Mouse (Mus musculus) CH12.LX (cell line): ENCODE results near the gene Kcnk6. TPM values are rescaled to one million over a fixed set of nuclear protein-coding genes. Genes with fewer than 3 reads are reported as not detected.

Source experiments
- DNase-seq: peaks from one replicate; pipeline ENCODE4 v3.0.0-alpha.2; 2013; ENCODE audit errors: extremely low read depth
- H3K27ac ChIP-seq: 2 replicates; pipeline ENCODE4 v1.5.1; 2012; ENCODE audit warnings: low read depth, mild to moderate bottlenecking, control low read depth, moderate library complexity; ENCODE audit not compliant: insufficient read depth
- H3K27me3 ChIP-seq: replicated peaks from 2 replicates; pipeline ENCODE3; 2012; ENCODE audit warnings: inconsistent platforms
- H3K36me3 ChIP-seq, 2 experiments: replicated peaks in 1 of 2; 2 replicates each; pipeline versions ENCODE3 to v1.6.1; 2012; ENCODE audit warnings: inconsistent platforms in 1 of 2, low read length in 1 of 2, mild to moderate bottlenecking in 1 of 2, mixed read lengths in 1 of 2, moderate library complexity in 1 of 2; ENCODE audit not compliant: control insufficient read depth in 1 of 2, insufficient read depth in 1 of 2
- H3K4me1 ChIP-seq, 2 experiments: 2 replicates each; pipeline ENCODE4 v1.6.1; 2012; ENCODE audit warnings: inconsistent platforms in 1 of 2, moderate library complexity in 1 of 2; ENCODE audit not compliant: insufficient read depth in 2 of 2, control insufficient read depth in 1 of 2
- H3K4me2 ChIP-seq: 2 replicates; pipeline ENCODE4 v1.6.1; 2012; ENCODE audit warnings: low read depth, mild to moderate bottlenecking, control low read depth; ENCODE audit not compliant: poor library complexity, insufficient read depth, severe bottlenecking
- H3K4me3 ChIP-seq, 3 experiments: fragments of 150-350 bp in 1 of 3; sonication (generic) in 1 of 3; replicated peaks in 1 of 3; 2 replicates each; pipeline versions ENCODE3 to v1.5.1; 2011 to 2012; ENCODE audit warnings: low read depth in 2 of 3, low read length in 2 of 3, mild to moderate bottlenecking in 2 of 3, moderate library complexity in 2 of 3, control low read depth in 1 of 3, improper control_type of control experiment in 1 of 3, inconsistent platforms in 1 of 3, mixed read lengths in 1 of 3; ENCODE audit not compliant: poor library complexity in 1 of 3
- H3K79me2 ChIP-seq: replicated peaks from 2 replicates; pipeline ENCODE4 v1.6.1; 2012; ENCODE audit warnings: mild to moderate bottlenecking, moderate library complexity; ENCODE audit not compliant: control insufficient read depth, poor library complexity, insufficient read depth, severe bottlenecking; ENCODE audit errors: extremely low read depth
- H3K9ac ChIP-seq: 2 replicates; pipeline ENCODE4 v1.6.1; 2012; ENCODE audit warnings: low read depth, mild to moderate bottlenecking, control low read depth, moderate library complexity; ENCODE audit not compliant: insufficient read depth
- H3K9me3 ChIP-seq: replicated peaks from 2 replicates; pipeline ENCODE3; 2012; ENCODE audit warnings: low read length, inconsistent platforms, mixed read lengths
- BHLHE40 ChIP-seq: IDR thresholded peaks from 2 replicates; pipeline ENCODE4 v1.6.1; 2011; ENCODE audit warnings: mild to moderate bottlenecking, low read depth, low read length, improper control_type of control experiment
- CHD2 ChIP-seq: IDR thresholded peaks from 2 replicates; pipeline ENCODE4 v1.6.1; 2011; ENCODE audit warnings: low read length, improper control_type of control experiment
- CTCF ChIP-seq, 2 experiments: IDR thresholded peaks in 1 of 2; conservative IDR thresholded peaks in 1 of 2; 2 replicates each; pipeline ENCODE4 v1.5.1; 2011 to 2012; ENCODE audit warnings: low read depth in 2 of 2, low read length in 2 of 2, improper control_type of control experiment in 1 of 2, inconsistent platforms in 1 of 2, mild to moderate bottlenecking in 1 of 2, moderate library complexity in 1 of 2
- E2F4 ChIP-seq: IDR thresholded peaks from 2 replicates; pipeline ENCODE4 v1.6.1; 2011; ENCODE audit warnings: low read depth, low read length, improper control_type of control experiment; ENCODE audit not compliant: insufficient replicate concordance
- EP300 ChIP-seq: IDR thresholded peaks from 2 replicates; pipeline ENCODE4 v1.6.1; 2011; ENCODE audit warnings: low read length, improper control_type of control experiment
- ETS1 ChIP-seq: conservative IDR thresholded peaks from 2 replicates; pipeline ENCODE4 v1.6.1; 2012; ENCODE audit warnings: low read depth, mild to moderate bottlenecking, inconsistent platforms, low read length, improper control_type of control experiment, moderate library complexity
- GABPA ChIP-seq: IDR thresholded peaks from 2 replicates; pipeline ENCODE4 v1.6.1; 2012; ENCODE audit warnings: low read depth, low read length, improper control_type of control experiment, inconsistent platforms; ENCODE audit not compliant: insufficient replicate concordance
- HCFC1 ChIP-seq: IDR thresholded peaks from 2 replicates; pipeline ENCODE4 v1.6.1; 2012; ENCODE audit warnings: low read depth, mild to moderate bottlenecking, inconsistent platforms, low read length, improper control_type of control experiment
- IRF4 ChIP-seq: IDR thresholded peaks from 2 replicates; pipeline ENCODE4 v1.6.1; 2014; ENCODE audit warnings: low read depth, mild to moderate bottlenecking, inconsistent platforms, low read length, improper control_type of control experiment
- JUN ChIP-seq: IDR thresholded peaks from 2 replicates; pipeline ENCODE4 v1.6.1; 2011; ENCODE audit warnings: low read depth, mild to moderate bottlenecking, low read length, improper control_type of control experiment, moderate library complexity; ENCODE audit not compliant: insufficient read depth
- JUND ChIP-seq: conservative IDR thresholded peaks from 2 replicates; pipeline ENCODE4 v1.6.1; 2011; ENCODE audit warnings: low read depth, low read length, improper control_type of control experiment
- KAT2A ChIP-seq: IDR thresholded peaks from 2 replicates; pipeline ENCODE4 v1.6.1; 2012; ENCODE audit warnings: low read length, improper control_type of control experiment, inconsistent platforms; ENCODE audit not compliant: insufficient replicate concordance
- MAFK ChIP-seq: IDR thresholded peaks from 2 replicates; pipeline ENCODE4 v1.6.1; 2011; ENCODE audit warnings: low read length, improper control_type of control experiment; ENCODE audit not compliant: insufficient replicate concordance
- MAX ChIP-seq: IDR thresholded peaks from 2 replicates; pipeline ENCODE4 v1.6.1; 2011; ENCODE audit warnings: low read length, improper control_type of control experiment
- MEF2A ChIP-seq: IDR thresholded peaks from 2 replicates; pipeline ENCODE4 v1.6.1; 2014; ENCODE audit warnings: low read depth, mild to moderate bottlenecking, inconsistent platforms, low read length, improper control_type of control experiment, borderline replicate concordance
- MXI1 ChIP-seq: IDR thresholded peaks from 2 replicates; pipeline ENCODE4 v1.6.1; 2011; ENCODE audit warnings: mild to moderate bottlenecking, low read depth, low read length, improper control_type of control experiment
- MYC ChIP-seq: IDR thresholded peaks from 2 replicates; pipeline ENCODE4 v1.6.1; 2011; ENCODE audit warnings: low read depth, mild to moderate bottlenecking, improper control_type of control experiment, low read length
- NELFE ChIP-seq: IDR thresholded peaks from 2 replicates; pipeline ENCODE4 v1.6.1; 2011; ENCODE audit warnings: low read depth, low read length, improper control_type of control experiment
- NRF1 ChIP-seq: IDR thresholded peaks from 2 replicates; pipeline ENCODE4 v1.6.1; 2014; ENCODE audit warnings: low read depth, mild to moderate bottlenecking, inconsistent platforms, low read length, improper control_type of control experiment, moderate library complexity
- PAX5 ChIP-seq: IDR thresholded peaks from 2 replicates; pipeline ENCODE4 v1.6.1; 2012; ENCODE audit warnings: low read length, inconsistent platforms, mixed read lengths
- POLR2A ChIP-seq: IDR thresholded peaks from 2 replicates; pipeline ENCODE4 v1.6.1; 2011; ENCODE audit warnings: low read depth, mild to moderate bottlenecking, improper control_type of control experiment, low read length
- POLR2AphosphoS2 ChIP-seq: IDR thresholded peaks from 2 replicates; pipeline ENCODE4 v1.6.1; 2011; ENCODE audit warnings: low read depth, low read length, improper control_type of control experiment
- RAD21 ChIP-seq: IDR thresholded peaks from 2 replicates; pipeline ENCODE4 v1.6.1; 2011; ENCODE audit warnings: low read depth, mild to moderate bottlenecking, low read length, improper control_type of control experiment, moderate library complexity
- RCOR1 ChIP-seq: conservative IDR thresholded peaks from 2 replicates; pipeline ENCODE4 v1.6.1; 2012; ENCODE audit warnings: low read depth, mild to moderate bottlenecking, inconsistent platforms, low read length, improper control_type of control experiment
- SMC3 ChIP-seq: IDR thresholded peaks from 2 replicates; pipeline ENCODE4 v1.6.1; 2011; ENCODE audit warnings: low read depth, low read length, improper control_type of control experiment
- TBP ChIP-seq: conservative IDR thresholded peaks from 2 replicates; pipeline ENCODE4 v1.6.1; 2011; ENCODE audit warnings: low read depth, low read length, improper control_type of control experiment
- TCF12 ChIP-seq: IDR thresholded peaks from 2 replicates; pipeline ENCODE4 v1.6.1; 2014; ENCODE audit warnings: low read depth, mild to moderate bottlenecking, inconsistent platforms, low read length, improper control_type of control experiment
- UBTF ChIP-seq: IDR thresholded peaks from 2 replicates; pipeline ENCODE4 v1.6.1; 2012; ENCODE audit warnings: low read depth, mild to moderate bottlenecking, inconsistent platforms, low read length, improper control_type of control experiment, moderate library complexity
- USF1 ChIP-seq: IDR thresholded peaks from 2 replicates; pipeline ENCODE4 v1.6.1; 2014; ENCODE audit warnings: low read depth, mild to moderate bottlenecking, inconsistent platforms, low read length, improper control_type of control experiment
- USF2 ChIP-seq: conservative IDR thresholded peaks from 2 replicates; pipeline ENCODE4 v1.6.1; 2011; ENCODE audit warnings: low read depth, low read length, improper control_type of control experiment
- ZC3H11A ChIP-seq: IDR thresholded peaks from 2 replicates; pipeline ENCODE4 v1.6.1; 2012; ENCODE audit warnings: low read depth, mild to moderate bottlenecking, inconsistent platforms, low read length, improper control_type of control experiment
- ZKSCAN1 ChIP-seq: IDR thresholded peaks from 2 replicates; pipeline ENCODE4 v1.6.1; 2012; ENCODE audit warnings: low read depth, inconsistent platforms, low read length, improper control_type of control experiment, borderline replicate concordance
- ZMIZ1 ChIP-seq: IDR thresholded peaks from 2 replicates; pipeline ENCODE4 v1.6.1; 2012; ENCODE audit warnings: low read depth, mild to moderate bottlenecking, inconsistent platforms, low read length, improper control_type of control experiment
- ZNF384 ChIP-seq: IDR thresholded peaks from 2 replicates; pipeline ENCODE4 v1.6.1; 2012; ENCODE audit warnings: low read depth, low read length, improper control_type of control experiment, inconsistent platforms
- dilution Hi-C: fragments of 300-500 bp; cut with MboI; formaldehyde crosslinking; loops from 2 replicates; pipeline ENCODE4 v1.14.3; 2020; ENCODE audit warnings: low sequenced_read_pairs; ENCODE audit not compliant: extremely low pct_unique_long_range_greater_than_20kb, extremely low pct_ligation_motif_present
- in situ Hi-C: fragments of 300-500 bp; cut with MboI; formaldehyde crosslinking; loops from 3 replicates; pipeline ENCODE4 v1.14.3; 2019; ENCODE audit warnings: low sequenced_read_pairs, low pct_ligation_motif_present, low pct_unique_long_range_greater_than_20kb, mixed read lengths
- polyA plus RNA-seq: library from polyadenylated mRNA; unstranded; fragments of >175 nt; gene quantifications from 2 replicates; pipeline ENCODE4 v1.2.1, GENCODE M21; 2012; ENCODE audit warnings: low read depth; ENCODE audit not compliant: insufficient read length
- total RNA-seq, 2 experiments: library from RNA; depleted of rRNA; stranded (reverse); fragments of 300-350 nt in 1 of 2; fragments of >200 nt in 1 of 2; gene quantifications; 2 replicates each; pipeline ENCODE4 v1.2.3; 2012 to 2014

Kcnk6 gene
- total and polyA plus RNA-seq, 3 experiments, result 1.9 to 4.0 (median 2.2) TPM

- TF ChIP-seq CHD2 (no peak), EP300 (no peak), ZNF384 (no peak), MYC (no peak), MAX (peak; percentile 36; the same call in 1 of the 2 replicates), PAX5 (no peak), IRF4 (peak; percentile 68; the same call in 1 of the 2 replicates), NRF1 (peak; percentile 44; the same call in 1 of the 2 replicates), JUN (no peak), GABPA (no peak; the same call in 1 of the 2 replicates), ZKSCAN1 (no peak), USF1 (no peak), POLR2AphosphoS2 (peak; percentile 56; the same call in 1 of the 2 replicates), MEF2A (peak; percentile 61; the same call in 1 of the 2 replicates), MAFK (no peak), USF2 (no peak)
These were observed 52.0 kb downstream of the Kcnk6 start, which contains the start of gene Psmd8 (continued) for GRCm38 (mm10) chr7:29180077-29180853.

GRCm38 (mm10) chr7:29179323-29179722 lies 53.0 kb downstream of the Kcnk6 start:
- Histone ChIP-seq H3K36me3 (peaks cover 34 to 45% of the 10 kb centered on the region in 2 experiments), H3K27me3 (no peaks in the 10 kb centered on the region), H3K4me2 (peak overlapping the region; percentile 97), H3K27ac (peak overlapping the region; percentile 81), H3K9ac (peak overlapping the region; percentile 99), H3K9me3 (no peaks in the 10 kb centered on the region), H3K79me2 (peaks cover 37% of the 10 kb centered on the region), H3K4me3 (peak overlapping the region; percentile 90 to 97 (median 96)), H3K4me1 (peaks cover 4 to 14% of the 10 kb centered on the region in 2 experiments; a peak in 3 of 4 replicates)
- in situ Hi-C loops (no loop called here), dilution Hi-C loops (no loop called here)
- DNase-seq, result peak; percentile 83
- no peak for TF ChIP-seq USF2
- TF ChIP-seq IRF4, result peak; percentile 82
- peak; percentile 80 for TF ChIP-seq TBP
- peak; percentile 97 for TF ChIP-seq MEF2A
- TF ChIP-seq E2F4, result no peak
- no peak for TF ChIP-seq ZMIZ1
- peak; percentile 74 for TF ChIP-seq JUND
- no peak for TF ChIP-seq RCOR1
- TF ChIP-seq TCF12, result 0 out of 2 replicates have a peak, but pooled peaks have one; percentile 53
- no peak for TF ChIP-seq KAT2A
- TF ChIP-seq RAD21, result no peak
- TF ChIP-seq JUN, result peak; percentile 58; the same call in 1 of the 2 replicates
- TF ChIP-seq ZKSCAN1, result no peak
- TF ChIP-seq BHLHE40, result peak; percentile 71
- TF ChIP-seq MAFK, result no peak
- TF ChIP-seq POLR2AphosphoS2, result no peak
- no peak for TF ChIP-seq UBTF
- TF ChIP-seq NRF1, result no peak
- TF ChIP-seq POLR2A, result peak; percentile 62
- TF ChIP-seq CTCF (conservative IDR thresholded peaks at IDR 0.05 in 1 of 2, IDR thresholded peaks at IDR 0.05 in 1 of 2; ENCODE audit: low read depth in 2 of 2, low read length in 2 of 2), result no peak
- TF ChIP-seq MYC, result peak; percentile 90
- no peak for TF ChIP-seq ZC3H11A
- peak; percentile 67; the same call in 1 of the 2 replicates for TF ChIP-seq NELFE
- no peak for TF ChIP-seq SMC3
- peak; percentile 90 for TF ChIP-seq MAX
- TF ChIP-seq ETS1, result peak; percentile 86
- TF ChIP-seq EP300, result peak; percentile 44
- TF ChIP-seq HCFC1, result peak; percentile 39; the same call in 1 of the 2 replicates
- TF ChIP-seq PAX5, result no peak
- TF ChIP-seq MXI1, result peak; percentile 85
